Mouse (Mus musculus) midbrain, embryonic 16.5 days (tissue): ENCODE results near the gene Kat6b. TPM values are rescaled to one million over a fixed set of nuclear protein-coding genes. Genes with fewer than 3 reads are reported as not detected.

Source experiments
- ATAC-seq: fragments of 200-750 bp; cut with Nextera tagmentation; 2 replicates; pipeline ENCODE4 v1.8.0; 2017; ENCODE audit warnings: moderate TSS enrichment
- H3K27ac ChIP-seq: fragments of 300-500 bp; sonication (generic); 2 replicates; pipeline ENCODE4 v1.5.1; 2014; ENCODE audit warnings: mild to moderate bottlenecking, low read length, mixed read lengths
- H3K27me3 ChIP-seq: fragments of 300-500 bp; sonication (generic); 2 replicates; pipeline ENCODE4 v1.6.1; 2014; ENCODE audit warnings: low read depth, low read length, mixed read lengths; ENCODE audit not compliant: control insufficient read depth, insufficient read depth
- H3K36me3 ChIP-seq: fragments of 300-500 bp; sonication (generic); 2 replicates; pipeline ENCODE4 v1.6.1; 2014; ENCODE audit warnings: mild to moderate bottlenecking, low read length, moderate library complexity, mixed read lengths; ENCODE audit not compliant: control insufficient read depth, insufficient read depth
- H3K4me1 ChIP-seq: fragments of 300-500 bp; sonication (generic); 2 replicates; pipeline ENCODE4 v1.6.1; 2014; ENCODE audit warnings: mild to moderate bottlenecking, low read length, mixed read lengths; ENCODE audit not compliant: control insufficient read depth, insufficient read depth
- H3K4me2 ChIP-seq: fragments of 300-500 bp; sonication (generic); 2 replicates; pipeline ENCODE4 v1.6.1; 2014; ENCODE audit warnings: mild to moderate bottlenecking, low read length, mixed read lengths
- H3K4me3 ChIP-seq: fragments of 300-500 bp; sonication (generic); 2 replicates; pipeline ENCODE4 v1.5.1; 2014; ENCODE audit warnings: low read depth, mild to moderate bottlenecking, low read length, moderate library complexity, mixed read lengths
- H3K9ac ChIP-seq: fragments of 300-500 bp; sonication (generic); 2 replicates; pipeline ENCODE4 v1.6.1; 2014; ENCODE audit warnings: low read depth, low read length, mixed read lengths
- H3K9me3 ChIP-seq: fragments of 300-500 bp; sonication (generic); replicated peaks from 2 replicates; pipeline ENCODE4 v1.6.1; 2014; ENCODE audit warnings: mild to moderate bottlenecking, low read length, mixed read lengths; ENCODE audit not compliant: control insufficient read depth, poor library complexity, severe bottlenecking
- WGBS: fragments of 180-500 bp; shearing (Covaris S2); extraction: QIAGEN DNeasy Blood & Tissue Kit; methylation state at CpG from one replicate; pipeline ENCODE4 v1.1.7; 2014; 5-methylcytosine and 5-hydroxymethylcytosine counted together
- polyA plus RNA-seq: library from polyadenylated mRNA; unstranded; fragments of >200 nt; fragmentation: Nextera tagmentation; extraction: Ambion mirVana; gene quantifications from 2 replicates; pipeline ENCODE4 v1.2.1, GENCODE M21; 2015

Gene Kat6b
- polyA plus RNA-seq, 1 experiment from 2014 or later: 17.2 TPM

DNA sequence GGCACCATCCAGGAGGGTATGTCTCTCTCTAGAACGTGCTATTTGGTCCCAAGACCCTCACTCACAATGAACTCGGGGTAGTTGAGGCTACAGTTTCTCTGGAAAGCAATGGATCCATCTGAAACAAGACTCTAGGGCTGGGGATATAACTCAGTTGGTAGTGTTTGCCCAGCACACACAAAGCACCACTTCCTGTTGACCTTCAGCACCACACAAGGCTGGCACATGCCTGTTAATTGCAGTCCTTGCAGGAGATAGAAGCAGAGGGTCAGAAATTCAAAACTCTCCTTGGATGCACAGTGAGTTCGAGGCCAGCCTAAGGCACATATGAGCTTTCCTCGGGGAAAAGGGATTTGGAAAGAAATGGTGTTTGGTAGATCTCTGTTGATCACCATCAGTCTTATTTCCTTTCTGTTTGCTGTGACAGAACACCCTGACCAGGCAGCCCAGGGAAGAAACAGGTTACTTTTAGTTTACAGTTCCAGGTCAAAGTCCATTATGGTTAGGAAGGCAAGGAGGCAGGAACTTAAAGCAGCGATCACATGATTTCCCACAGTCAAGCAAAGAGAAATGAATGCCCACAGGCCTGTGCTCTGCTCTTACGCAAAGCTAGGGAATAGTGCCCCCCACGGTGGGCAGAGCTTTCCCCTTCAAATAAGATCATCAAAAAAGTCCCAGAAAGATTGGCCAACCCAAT, 25.4 kb upstream of the Kat6b start:
- Histone ChIP-seq H3K4me1 (no peaks in the 10 kb centered on the region), H3K36me3 (no peaks in the 10 kb centered on the region), H3K4me2 (no peak overlapping the region), H3K27me3 (no peaks in the 10 kb centered on the region), H3K27ac (no peak overlapping the region), H3K9me3 (no peaks in the 10 kb centered on the region), H3K9ac (no peak overlapping the region), H3K4me3 (no peak overlapping the region)
- 89% methylated on average over 7 of the region's 7 CpGs for WGBS
- ATAC-seq: no peak

DNA sequence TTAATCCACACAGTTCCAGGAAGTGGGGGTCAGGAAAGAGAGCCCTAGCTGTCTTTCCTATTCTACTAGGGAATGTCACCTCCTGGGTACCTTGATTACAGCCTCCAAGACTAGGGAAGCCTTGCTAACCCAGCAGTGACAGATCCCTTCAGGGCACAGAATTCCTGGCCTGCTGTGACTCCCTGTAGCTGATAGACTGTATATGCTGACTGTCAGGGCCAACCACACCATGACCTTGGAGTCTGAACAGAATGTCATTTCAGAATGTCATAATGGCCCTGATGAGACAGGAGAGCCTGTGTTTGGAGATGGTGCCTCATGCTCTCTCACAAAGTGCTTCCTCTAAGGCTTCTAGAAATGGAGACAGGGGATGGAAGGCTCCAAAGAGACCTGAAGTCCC, 24.7 kb upstream of the Kat6b start:
- no peak overlapping the region for H3K4me2 ChIP-seq

DNA sequence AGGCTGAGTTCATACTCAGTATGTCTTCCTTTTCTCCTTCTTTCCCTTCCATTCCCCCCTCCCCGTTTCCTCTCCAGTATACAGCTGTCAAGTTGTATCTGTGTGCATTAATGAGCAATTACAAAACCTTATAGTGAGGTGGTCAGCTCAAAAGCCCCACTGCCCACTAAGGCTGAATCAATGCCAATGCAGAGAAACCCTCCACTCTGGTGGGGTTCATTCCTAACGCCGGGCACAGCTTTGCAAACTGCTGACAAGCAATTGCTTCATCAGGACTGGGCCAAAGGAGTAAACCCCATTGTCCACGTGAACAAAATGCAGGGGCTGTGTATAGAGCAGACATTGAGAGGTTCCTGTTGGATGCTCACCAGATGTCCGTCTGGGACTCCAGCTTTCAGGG, 23.4 kb upstream of the Kat6b start:
- Histone ChIP-seq H3K9ac (no peak overlapping the region), H3K4me3 (no peak overlapping the region), H3K9me3 (no peaks in the 10 kb centered on the region), H3K36me3 (no peaks in the 10 kb centered on the region), H3K4me1 (no peaks in the 10 kb centered on the region), H3K4me2 (no peak overlapping the region), H3K27me3 (no peaks in the 10 kb centered on the region), H3K27ac (no peak overlapping the region)
- 60% methylated on average over 5 of the region's 5 CpGs for WGBS
- ATAC-seq: no peak

More for the DNA sequence above, 24.7 kb upstream of the Kat6b start:
- no peaks in the 10 kb centered on the region for H3K36me3 ChIP-seq
- no peaks in the 10 kb centered on the region for H3K4me1 ChIP-seq
- H3K9ac ChIP-seq: no peak overlapping the region
- H3K4me3 ChIP-seq: no peak overlapping the region
- no peak overlapping the region for H3K27ac ChIP-seq
- no peak for ATAC-seq
- H3K9me3 ChIP-seq: no peaks in the 10 kb centered on the region
- H3K27me3 ChIP-seq: no peaks in the 10 kb centered on the region

DNA sequence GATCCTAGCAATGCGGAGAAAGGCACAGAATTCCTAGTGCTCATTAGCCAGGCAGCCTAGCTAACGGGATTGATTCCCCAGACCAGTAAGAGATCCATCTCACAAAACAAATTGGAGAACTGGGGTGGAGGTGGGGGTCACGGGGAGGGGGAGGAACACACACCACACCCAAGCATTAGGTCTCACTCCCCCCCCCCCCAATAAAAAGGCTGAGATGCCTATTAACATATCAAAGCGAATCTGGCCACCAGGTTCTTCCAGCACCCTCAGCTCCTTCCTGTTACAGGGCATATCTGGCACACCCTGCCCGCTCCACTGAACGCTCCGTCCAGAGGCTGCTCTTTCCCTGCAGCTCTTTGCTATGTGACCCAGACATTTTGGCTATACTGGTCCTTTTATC, 22.5 kb upstream of the Kat6b start:
- H3K9ac ChIP-seq: no peak overlapping the region
- H3K27me3 ChIP-seq: no peaks in the 10 kb centered on the region
- no peak for ATAC-seq
- H3K27ac ChIP-seq: no peak overlapping the region
- no peaks in the 10 kb centered on the region for H3K4me1 ChIP-seq
- no peak overlapping the region for H3K4me2 ChIP-seq
- 75% methylated on average over 7 of the region's 7 CpGs for WGBS
- H3K36me3 ChIP-seq: no peaks in the 10 kb centered on the region
- H3K9me3 ChIP-seq: no peaks in the 10 kb centered on the region
- no peak overlapping the region for H3K4me3 ChIP-seq

DNA sequence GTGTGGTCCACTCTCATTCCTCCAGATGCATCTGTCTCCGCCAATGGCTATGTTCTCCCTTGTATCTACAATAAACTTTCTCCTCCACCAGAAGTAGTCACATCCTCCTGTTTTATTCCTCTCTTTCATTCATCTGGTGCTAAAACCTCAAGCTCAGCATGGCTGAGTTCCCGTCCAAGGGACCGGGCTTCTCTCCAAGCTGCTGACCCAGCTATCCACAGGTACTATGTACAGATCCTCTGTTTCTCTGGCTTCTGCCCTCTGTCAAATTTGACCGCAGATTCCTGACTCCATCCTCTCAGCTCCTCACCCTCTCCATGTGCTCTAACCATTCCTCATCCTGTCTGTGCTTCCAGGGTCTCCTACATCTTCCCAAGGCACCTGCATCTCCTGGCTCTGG, 22.1 kb upstream of the Kat6b start:
- WGBS: 91% methylated on average over 4 of the region's 4 CpGs

DNA sequence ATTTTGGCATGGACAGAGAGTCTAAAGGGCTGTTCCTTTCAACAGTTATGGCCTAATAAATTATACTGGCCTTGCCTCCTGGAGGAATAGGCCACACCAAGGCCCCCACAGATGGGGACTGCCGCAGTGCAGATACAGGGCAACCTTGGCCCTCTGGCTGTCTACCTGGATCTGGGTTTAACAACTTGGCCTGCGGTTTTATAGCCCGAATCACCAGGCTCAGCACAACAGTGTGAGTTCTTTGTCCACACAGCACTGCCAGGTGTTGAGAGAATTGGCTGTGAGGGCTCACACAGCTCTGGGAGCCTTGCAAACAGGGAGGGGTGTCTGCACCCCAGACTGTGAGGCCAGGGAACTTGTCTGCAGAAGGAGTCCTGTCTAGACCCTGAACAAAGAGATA, 18.8 kb upstream of the Kat6b start:
- H3K9me3 ChIP-seq: no peaks in the 10 kb centered on the region
- H3K9ac ChIP-seq: no peak overlapping the region
- H3K4me2 ChIP-seq: no peak overlapping the region
- no peak overlapping the region for H3K4me3 ChIP-seq
- no peak overlapping the region for H3K27ac ChIP-seq
- no peaks in the 10 kb centered on the region for H3K4me1 ChIP-seq
- 87% methylated on average over 3 of the region's 3 CpGs for WGBS
- H3K36me3 ChIP-seq: no peaks in the 10 kb centered on the region
- H3K27me3 ChIP-seq: no peaks in the 10 kb centered on the region
- ATAC-seq: no peak

More for the DNA sequence above, 22.1 kb upstream of the Kat6b start:
- Histone ChIP-seq H3K4me1 (no peaks in the 10 kb centered on the region), H3K9ac (no peak overlapping the region), H3K4me3 (no peak overlapping the region), H3K27ac (no peak overlapping the region), H3K9me3 (no peaks in the 10 kb centered on the region), H3K4me2 (no peak overlapping the region), H3K36me3 (no peaks in the 10 kb centered on the region), H3K27me3 (no peaks in the 10 kb centered on the region)
- no peak for ATAC-seq

DNA sequence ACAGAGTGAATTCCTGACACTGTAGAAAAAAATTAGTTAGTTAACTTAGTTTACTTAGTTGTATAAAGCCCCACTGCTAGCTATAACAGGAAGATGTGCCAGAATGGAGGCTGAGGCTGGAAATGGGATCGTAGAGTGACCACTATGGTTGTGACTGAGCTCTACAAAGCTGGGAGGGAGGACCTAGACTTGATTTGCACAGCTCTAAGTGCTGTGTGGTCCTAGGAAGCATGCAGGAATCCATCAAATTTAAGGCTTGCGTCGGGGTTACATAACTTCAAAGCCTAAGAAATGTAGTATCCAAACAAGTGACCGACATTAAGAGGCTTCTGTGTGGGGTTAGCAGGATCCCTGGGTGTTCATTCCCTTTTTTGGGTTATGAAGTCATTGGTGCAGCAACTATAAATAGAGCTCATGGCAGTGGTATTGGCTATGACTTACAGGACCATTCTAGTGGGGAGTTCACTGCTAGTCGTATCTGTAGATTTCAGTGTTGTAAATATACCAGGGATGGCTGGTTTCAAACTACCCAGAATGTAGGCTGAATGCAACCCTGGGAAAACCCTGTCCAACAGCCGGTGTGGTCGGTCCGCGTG, 18.0 kb upstream of the Kat6b start:
- Histone ChIP-seq H3K4me3 (no peak overlapping the region), H3K27me3 (no peaks in the 10 kb centered on the region), H3K4me2 (no peak overlapping the region), H3K27ac (no peak overlapping the region), H3K9me3 (no peaks in the 10 kb centered on the region), H3K36me3 (no peaks in the 10 kb centered on the region), H3K4me1 (no peaks in the 10 kb centered on the region), H3K9ac (no peak overlapping the region)
- ATAC-seq: no peak
- 94% methylated on average over 9 of the region's 9 CpGs for WGBS

DNA sequence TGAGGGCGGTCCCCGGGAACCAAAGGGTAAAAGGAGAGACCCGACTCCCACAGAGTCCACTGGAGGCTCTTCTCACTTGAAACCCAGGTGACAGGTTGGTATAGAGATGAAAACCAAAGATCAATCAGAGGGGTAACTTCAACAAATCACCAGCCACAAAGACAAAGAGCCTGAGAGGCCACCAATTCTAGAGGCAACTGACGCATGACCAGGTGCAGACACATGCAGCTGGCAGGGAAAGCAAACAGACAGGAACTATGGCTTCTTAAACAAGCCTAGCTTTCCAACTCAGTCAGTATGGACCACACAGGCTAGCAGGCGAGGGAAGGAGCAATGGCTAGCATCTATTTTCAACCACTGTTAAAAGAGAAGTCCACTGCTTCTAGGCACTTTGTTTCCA, 10.8 kb upstream of the Kat6b start:
- Histone ChIP-seq H3K27me3 (no peaks in the 10 kb centered on the region), H3K27ac (no peak overlapping the region), H3K9me3 (no peaks in the 10 kb centered on the region), H3K4me1 (no peaks in the 10 kb centered on the region), H3K36me3 (no peaks in the 10 kb centered on the region), H3K4me2 (no peak overlapping the region), H3K9ac (no peak overlapping the region), H3K4me3 (no peak overlapping the region)
- no peak for ATAC-seq
- 89% methylated on average over 5 of the region's 5 CpGs for WGBS

DNA sequence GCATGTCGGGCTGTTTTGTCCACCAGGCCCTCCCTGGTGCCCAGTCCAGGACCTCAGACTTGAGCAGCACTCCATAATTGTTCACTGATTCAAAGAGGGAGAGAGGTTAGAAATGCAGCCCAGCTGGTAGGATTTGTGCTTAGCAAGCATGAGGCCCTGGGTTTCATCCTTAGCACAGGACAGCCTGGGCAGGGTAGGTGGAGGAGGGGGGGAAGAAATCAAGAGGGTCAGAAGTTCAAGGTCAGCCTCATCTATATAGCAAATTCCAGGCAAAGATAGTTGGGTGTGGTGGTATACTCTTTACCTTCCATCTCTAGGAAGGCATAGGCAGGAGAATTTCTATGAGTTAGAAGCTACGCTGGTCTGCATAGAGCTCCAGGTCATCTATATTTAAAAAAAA, 9.3 kb upstream of the Kat6b start:
- no peak for ATAC-seq
- H3K27ac ChIP-seq: no peak overlapping the region
- no peaks in the 10 kb centered on the region for H3K27me3 ChIP-seq
- no peaks in the 10 kb centered on the region for H3K4me1 ChIP-seq
- H3K4me3 ChIP-seq: no peak overlapping the region
- H3K4me2 ChIP-seq: no peak overlapping the region
- H3K9ac ChIP-seq: no peak overlapping the region
- no peaks in the 10 kb centered on the region for H3K36me3 ChIP-seq
- H3K9me3 ChIP-seq: no peaks in the 10 kb centered on the region
- WGBS: 94% methylated on average over 2 of the region's 2 CpGs
